Comparison of ENCODE assay signal across 27 mouse cellular contexts in the genomic region with DNA sequence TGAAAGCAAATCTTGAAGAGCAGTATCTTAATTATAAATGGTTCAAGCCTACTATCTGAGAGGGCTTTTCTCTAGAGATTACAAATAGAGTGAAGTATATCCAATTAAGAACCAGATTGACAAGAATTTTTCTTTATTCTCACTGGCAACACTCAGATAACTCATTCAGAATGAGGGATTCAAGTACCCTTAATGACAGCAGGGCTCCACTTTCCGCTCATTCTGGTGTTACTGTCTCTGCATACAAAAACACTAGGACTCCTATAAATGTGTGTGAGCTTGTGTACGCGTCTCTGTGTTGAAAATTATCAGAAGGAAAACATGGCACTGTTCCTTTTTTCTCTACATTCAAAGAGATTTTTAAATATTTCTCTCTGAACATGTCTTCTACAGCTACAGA.
"Had no signal": no experiment of that assay in that cellular context is flagged by ENCODE, and none has a peak within 500 bp of the region (broad histone marks: within the 10 kb centered on the region; RNA-seq: fewer than 3 reads in every experiment).

No protein-coding gene starts in this region.

- DNase-seq: gastrocnemius, postnatal 14 days; gastrocnemius, postnatal 36 days; heart, adult 11 months; heart, adult 2 months; heart, postnatal 14 days; heart, postnatal 36 days; kidney, adult 11 months; kidney, adult 2 months; kidney, adult 9 months; kidney, postnatal 14 days; kidney, postnatal 36 days; layer of hippocampus, adult 9-11 months; layer of hippocampus, postnatal 36 days; left cerebral cortex, postnatal 4 days had no signal

- H3K4me3 ChIP-seq: heart, adult 2 months; heart, embryonic 13.5 days; heart, embryonic 15.5 days; hindbrain, embryonic 13.5 days; hindbrain, embryonic 15.5 days; kidney, embryonic 15.5 days; limb, embryonic 13.5 days; limb, embryonic 15.5 days; liver, embryonic 12.5 days had no signal

- H3K27me3 ChIP-seq: heart, embryonic 13.5 days; heart, embryonic 15.5 days; hindbrain, embryonic 13.5 days; hindbrain, embryonic 15.5 days; kidney, embryonic 15.5 days; limb, embryonic 13.5 days; limb, embryonic 15.5 days; liver, embryonic 12.5 days had no signal

- H3K9me3 ChIP-seq: heart, embryonic 13.5 days; heart, embryonic 15.5 days; hindbrain, embryonic 13.5 days; hindbrain, embryonic 15.5 days; kidney, embryonic 15.5 days; limb, embryonic 13.5 days; limb, embryonic 15.5 days; liver, embryonic 12.5 days had no signal

- H3K36me3 ChIP-seq: heart, embryonic 13.5 days; heart, embryonic 15.5 days; hindbrain, embryonic 13.5 days; hindbrain, embryonic 15.5 days; kidney, embryonic 15.5 days; limb, embryonic 13.5 days; limb, embryonic 15.5 days; liver, embryonic 12.5 days had no signal

- H3K9ac ChIP-seq: heart, embryonic 13.5 days; heart, embryonic 15.5 days; hindbrain, embryonic 13.5 days; hindbrain, embryonic 15.5 days; kidney, embryonic 15.5 days; limb, embryonic 13.5 days; limb, embryonic 15.5 days; liver, embryonic 12.5 days; liver, embryonic 14.5 days had no signal

- H3K4me2 ChIP-seq: heart, embryonic 11.5 days; heart, embryonic 13.5 days; heart, embryonic 15.5 days; hindbrain, embryonic 13.5 days; hindbrain, embryonic 15.5 days; kidney, embryonic 15.5 days; limb, embryonic 13.5 days; limb, embryonic 15.5 days; liver, embryonic 12.5 days had no signal

- ATAC-seq: hindbrain, postnatal 0 days; intestine, embryonic 16.5 days; liver, embryonic 12.5 days had no signal

- H3K4me1 ChIP-seq: heart, embryonic 13.5 days; heart, embryonic 15.5 days; hindbrain, embryonic 13.5 days; hindbrain, embryonic 15.5 days; kidney, embryonic 15.5 days; limb, embryonic 13.5 days; limb, embryonic 15.5 days; liver, embryonic 12.5 days had no signal

- H3K27ac ChIP-seq: heart, adult 2 months; heart, embryonic 13.5 days; heart, embryonic 15.5 days; hindbrain, embryonic 13.5 days; hindbrain, embryonic 15.5 days; hindbrain, postnatal 0 days; kidney, embryonic 15.5 days; kidney, postnatal 0 days; limb, embryonic 13.5 days; limb, embryonic 15.5 days; liver, embryonic 12.5 days; liver, embryonic 14.5 days had no signal
